Mouse (Mus musculus): ENCODE measurements at regions not wholly inside any gene's neighbourhood (a gene's known extent, or its start where the extent isn't known, plus 50 kb on each side); places are given as distances from the start of the nearest gene placed in this dataset.

- TF ChIP-seq CTCF (IDR thresholded peaks at IDR 0.05; ENCODE audit: insufficient read depth, low read length) (no peak), POLR2A (IDR thresholded peaks at IDR 0.05; ENCODE audit: borderline replicate concordance, extremely low read depth, low read depth, low read length) (no peak)
Measured at GRCm38 (mm10) chr7:136402688-136403597, 491.5 kb upstream of the Mgmt start.

All from lung, adult 2 months (tissue).